Mouse (Mus musculus): ENCODE measurements around the gene Clcnkb.

Clcnkb gene

GRCm38 (mm10) chr4:141435974-141436373, 20.2 kb upstream of the Clcnkb start, which contains the start of gene Srarp:
Gene Srarp, minus strand, starts transcription at chr4:141436105.
- in situ Hi-C loops (cut with MboI): loop anchor here (10.0 kb wide), 1 partner anchor 129 kb away; no protein-coding TSS in a partner anchor

- in situ Hi-C loops (cut with MboI): loop anchor here (10.0 kb wide), 1 partner anchor 132 kb away; no protein-coding TSS in a partner anchor
Observed at GRCm38 (mm10) chr4:141433191-141433590, 17.4 kb upstream of the Clcnkb start.

- in situ Hi-C loops (cut with MboI): loop anchor here (10.0 kb wide), 1 partner anchor 132 kb away; no protein-coding TSS in a partner anchor
Observed at GRCm38 (mm10) chr4:141432666-141433065, 16.9 kb upstream of the Clcnkb start.

GRCm38 (mm10) chr4:141430997-141431396, 15.2 kb upstream of the Clcnkb start:
- in situ Hi-C loops (cut with MboI): loop anchor here (10.0 kb wide), 1 partner anchor 134 kb away; no protein-coding TSS in a partner anchor

- in situ Hi-C loops (cut with MboI): loop anchor here (10.0 kb wide), 1 partner anchor 135 kb away; no protein-coding TSS in a partner anchor
Observed at GRCm38 (mm10) chr4:141429847-141430246, 14.0 kb upstream of the Clcnkb start.

GRCm38 (mm10) chr4:141429381-141429780, 13.6 kb upstream of the Clcnkb start:
- in situ Hi-C loops (cut with MboI): no loop called here

GRCm38 (mm10) chr4:141427921-141428320, 12.1 kb upstream of the Clcnkb start:
- in situ Hi-C loops (cut with MboI): no loop called here

GRCm38 (mm10) chr4:141426796-141427745, 11.3 kb upstream of the Clcnkb start:
- in situ Hi-C loops (cut with MboI): no loop called here

- in situ Hi-C loops (cut with MboI): no loop called here
Observed at GRCm38 (mm10) chr4:141425484-141426479, 10.0 kb upstream of the Clcnkb start.

GRCm38 (mm10) chr4:141423691-141424431, 8.0 kb upstream of the Clcnkb start:
- in situ Hi-C loops (cut with MboI): no loop called here

- in situ Hi-C loops (cut with MboI): no loop called here
Observed at GRCm38 (mm10) chr4:141423288-141423687, 7.5 kb upstream of the Clcnkb start.

- in situ Hi-C loops (cut with MboI): no loop called here
Observed at GRCm38 (mm10) chr4:141422841-141423240, 7.0 kb upstream of the Clcnkb start.

- in situ Hi-C loops (cut with MboI): no loop called here
Observed at GRCm38 (mm10) chr4:141421423-141421822, 5.6 kb upstream of the Clcnkb start.

- in situ Hi-C loops (cut with MboI): no loop called here
Observed at GRCm38 (mm10) chr4:141420886-141421285, 5.1 kb upstream of the Clcnkb start.

- in situ Hi-C loops (cut with MboI): no loop called here
Observed at GRCm38 (mm10) chr4:141420192-141420829, 4.5 kb upstream of the Clcnkb start, which contains the start of gene Hspb7. Gene Hspb7, plus strand, starts transcription at chr4:141420779.

GRCm38 (mm10) chr4:141419398-141420191, 3.8 kb upstream of the Clcnkb start:
- in situ Hi-C loops (cut with MboI): no loop called here

- in situ Hi-C loops (cut with MboI): no loop called here
Observed at GRCm38 (mm10) chr4:141411430-141411992, 4.3 kb downstream of the Clcnkb start.

- in situ Hi-C loops (cut with MboI): no loop called here
Observed at GRCm38 (mm10) chr4:141408577-141408976, 7.2 kb downstream of the Clcnkb start.

All from mature B cell (primary cell).